Mouse (Mus musculus) adrenal gland, postnatal 0 days (tissue): ENCODE results near the gene Fam13a. TPM values are rescaled to one million over a fixed set of nuclear protein-coding genes. Genes with fewer than 3 reads are reported as not detected.

Source experiments
- polyA plus RNA-seq: library from polyadenylated mRNA; unstranded; fragments of >200 nt; fragmentation: Nextera tagmentation; extraction: Ambion mirVana; gene quantifications from 2 replicates; pipeline ENCODE4 v1.2.1, GENCODE M21; 2015

Fam13a gene
- polyA plus RNA-seq = 8.2 and 14.5 TPM in 2 replicates

DNA sequence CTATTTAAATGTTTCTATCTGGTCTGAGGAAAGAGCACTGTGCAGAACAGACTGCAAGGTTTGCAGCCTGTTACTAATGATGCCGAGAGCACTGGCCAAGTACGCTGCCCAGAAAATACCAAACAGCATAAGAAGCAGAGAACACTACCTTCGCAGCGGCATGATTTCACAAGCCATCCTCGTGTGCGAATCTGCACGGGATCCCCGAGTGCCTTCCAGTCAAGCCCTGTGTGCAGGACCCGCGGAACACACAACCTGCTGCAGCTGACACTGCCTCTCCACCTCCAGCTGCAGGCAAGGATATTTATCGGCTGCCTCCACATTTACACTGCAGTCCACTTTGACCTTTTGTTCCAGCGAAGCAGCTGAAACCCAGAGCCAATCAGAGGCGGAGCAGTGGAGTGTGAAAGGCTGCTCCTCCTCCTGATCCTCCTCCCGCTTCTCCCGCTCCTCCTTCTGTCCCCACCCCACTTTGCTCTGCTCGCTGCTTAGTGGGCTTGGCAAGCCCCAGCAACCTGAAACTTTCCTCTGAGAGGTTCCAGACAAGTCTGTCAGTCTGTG is at the start of gene Fam13a:
TSS of gene Fam13a (minus strand) at position 386 of the 561 bp plus-strand sequence.

DNA sequence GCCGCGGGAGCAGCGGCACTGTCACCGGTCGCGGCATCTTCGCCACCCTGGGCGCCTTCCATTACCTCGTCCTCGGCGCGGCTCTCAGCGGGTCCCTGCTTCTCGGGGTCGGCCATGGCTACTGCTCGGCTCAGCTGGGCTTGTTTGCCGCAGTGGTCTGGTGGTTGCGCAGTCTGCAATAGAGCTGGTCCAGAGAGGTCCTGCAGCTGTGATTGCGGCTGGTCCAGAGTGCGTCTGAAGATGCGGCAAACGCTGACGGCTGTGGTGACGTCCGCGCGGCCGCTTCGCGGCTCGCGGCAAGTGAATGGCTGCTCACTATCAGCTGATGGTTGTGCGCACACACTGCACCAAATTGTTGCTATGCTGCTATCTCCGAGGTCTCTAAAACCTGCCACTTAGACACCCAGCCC is 117.5 kb downstream of the Fam13a start, which contains the start of gene Nap1l5:
TSS of gene Nap1l5 (minus strand) at position 225 of the 410 bp plus-strand sequence.

Other genes with a start within 250 kb of the Fam13a start
- gene Herc3, start 193.1 kb downstream of the Fam13a start, polyA plus RNA-seq = 7.5 and 9.5 TPM in 2 replicates
- gene Nap1l5, start 117.5 kb downstream of the Fam13a start, polyA plus RNA-seq = 77.5 and 94.4 TPM in 2 replicates
- gene Tigd2, start 184.3 kb upstream of the Fam13a start, polyA plus RNA-seq = 10.7 and 18.2 TPM in 2 replicates